Mouse (Mus musculus) kidney, adult 2 months (tissue): ENCODE data around the gene Lrrc4c.

Source experiments
- CTCF ChIP-seq: fragments of 200-500 bp; conservative IDR thresholded peaks from 2 replicates; pipeline ENCODE4 v1.5.1; 2011; ENCODE audit warnings: low read depth, mild to moderate bottlenecking, control low read depth, low read length, moderate library complexity, mixed read lengths; ENCODE audit not compliant: insufficient read depth, insufficient read length
- POLR2A ChIP-seq: fragments of 200-500 bp; IDR thresholded peaks from one replicate; pipeline ENCODE4 v1.6.1; 2011; ENCODE audit warnings: low read depth, low read length, control low read depth

GRCm38 (mm10) chr2:97018319-97018718 lies 700.4 kb downstream of the Lrrc4c start:
- TF ChIP-seq POLR2A (no peak), CTCF (no peak)
